Mouse (Mus musculus) left cerebral cortex, adult 2 months (tissue): Measurements from ENCODE around the gene Gmcl1. TPM values are rescaled to one million over a fixed set of nuclear protein-coding genes. Genes with fewer than 3 reads are reported as not detected.

Experiments
- DNase-seq, 2 experiments: peaks; one replicate each; pipeline ENCODE4 v3.0.0; 2021 to 2022; ENCODE audit warnings: low spot score in 2 of 2, mixed read lengths in 1 of 2; ENCODE audit errors: extremely low spot score in 1 of 2
- H3K27ac ChIP-seq: fragments of 200-600 bp; 2 replicates; pipeline ENCODE4 v1.8.1; 2022
- H3K4me3 ChIP-seq: fragments of 200-600 bp; 2 replicates; pipeline ENCODE4 v1.8.1; 2022
- CTCF ChIP-seq: fragments of 200-600 bp; IDR thresholded peaks from 2 replicates; pipeline ENCODE4 v1.8.1; 2022; ENCODE audit warnings: antibody characterized with exemption, mild to moderate bottlenecking, moderate library complexity
- intact Hi-C: fragments of 180-260 bp; cut with DNase I; formaldehyde crosslinking; loops from one replicate; pipeline ENCODE4 v1.15.1; 2025
- long read RNA-seq, 2 experiments: library from polyadenylated mRNA; stranded (forward); transcript quantifications; one replicate each; pipeline ENCODE4 v2.0.0; 2021; ENCODE audit warnings: borderline mapping rate in 2 of 2
- total RNA-seq, 2 experiments: library from RNA; stranded (reverse); gene quantifications; 2 replicates each; pipeline ENCODE4 v1.2.3; 2021

Gene Gmcl1
- total RNA-seq = 10 to 100 TPM; 34.4 to 36.2 TPM
- long read RNA-seq, experiment 1, transcript Gmcl1-201 (14 exons, 2,949 nt) = major isoform, 40 of 58 reads
- long read RNA-seq, experiment 1, partial matches to known transcripts = 2 of 58 reads
- long read RNA-seq, experiment 1, other reads (novel, unspliced or antisense) = 14 of 58 reads
- long read RNA-seq, experiment 2, transcript Gmcl1-201 (14 exons, 2,949 nt) = major isoform, 38 of 48 reads
- long read RNA-seq, experiment 2, partial matches to known transcripts = 3 of 48 reads
- long read RNA-seq, experiment 2, other reads (novel, unspliced or antisense) = 6 of 48 reads

GRCm38 (mm10) chr6:86733183-86733876 is at the start of gene Gmcl1:
TSS of gene Gmcl1 (minus strand) at chr6:86733383.
- H3K27ac ChIP-seq = peak within 1 kb of the TSS; percentile 94
- H3K4me3 ChIP-seq = peak within 1 kb of the TSS; percentile 95
- intact Hi-C loops = no loop called here
- no peak for TF ChIP-seq CTCF
- peak; percentile 93 to 95 for DNase-seq

GRCm38 (mm10) chr6:86782342-86782741 is 49.2 kb upstream of the Gmcl1 start:
- no peak overlapping the region for H3K27ac ChIP-seq
- TF ChIP-seq CTCF = no peak
- DNase-seq = no peak
- H3K4me3 ChIP-seq = no peak overlapping the region
- intact Hi-C loops = no loop called here

- intact Hi-C loops = no loop called here
- Histone ChIP-seq H3K4me3 (no peak overlapping the region), H3K27ac (no peak overlapping the region)
- no peak for TF ChIP-seq CTCF
- no peak for DNase-seq
Measured at GRCm38 (mm10) chr6:86781361-86781957, 48.3 kb upstream of the Gmcl1 start.

DNA sequence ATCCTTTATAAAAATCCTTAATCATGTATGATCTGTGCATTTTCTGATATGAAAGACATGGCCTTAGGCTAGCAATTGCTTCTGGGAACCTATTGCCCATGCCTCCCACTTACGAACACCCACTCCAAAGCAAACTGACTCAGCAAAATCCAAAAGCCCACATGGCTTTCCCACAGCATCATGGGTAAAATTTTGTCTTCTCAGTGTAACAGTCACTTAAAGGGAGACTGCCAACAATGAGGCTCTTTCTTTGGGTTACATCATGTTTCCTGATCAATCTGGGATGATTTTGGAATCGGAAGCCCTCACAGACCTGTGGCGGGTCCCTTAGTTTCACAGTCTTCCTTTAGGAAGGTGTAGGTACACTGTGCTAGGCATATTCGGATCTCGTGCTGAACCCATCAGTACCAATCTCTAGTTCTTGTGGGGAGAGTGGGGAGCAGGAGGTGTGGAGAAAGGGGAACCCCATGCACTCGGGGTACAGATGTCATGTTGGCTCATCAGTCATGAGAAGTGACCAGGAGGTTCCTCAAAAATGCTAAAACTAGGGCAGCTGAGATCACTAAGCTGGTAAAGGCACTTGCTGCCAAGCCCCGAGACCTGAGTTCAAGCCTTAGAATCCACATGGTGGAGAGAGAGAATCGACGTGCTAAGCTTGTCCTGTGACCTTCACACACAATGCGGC is 45.9 kb upstream of the Gmcl1 start:
- no peak overlapping the region for H3K4me3 ChIP-seq
- no peak for TF ChIP-seq CTCF
- H3K27ac ChIP-seq = no peak overlapping the region
- DNase-seq = no peak
- intact Hi-C loops = no loop called here

DNA sequence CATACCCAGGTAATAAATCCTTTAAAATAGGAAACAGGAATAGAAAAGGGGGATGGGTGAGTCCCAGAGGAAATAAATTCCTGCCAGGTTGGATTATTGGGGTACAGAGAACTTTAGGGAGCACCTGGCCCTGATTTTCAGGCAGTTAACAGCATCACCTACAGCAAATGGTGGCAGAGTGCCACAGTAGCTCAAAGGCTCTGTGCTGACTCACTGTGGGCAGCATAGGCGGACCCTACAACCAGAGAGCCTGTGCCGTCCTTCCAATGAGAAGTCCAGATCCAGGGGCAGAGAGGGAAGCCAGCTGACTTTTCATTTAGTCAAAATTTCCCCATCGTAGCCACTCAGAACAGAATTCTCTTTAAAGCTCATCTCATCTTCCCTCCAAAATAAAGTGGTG is 44.0 kb upstream of the Gmcl1 start:
- Histone ChIP-seq H3K4me3 (no peak overlapping the region), H3K27ac (peak overlapping the region; percentile 83)
- no peak for TF ChIP-seq CTCF
- no peak for DNase-seq
- intact Hi-C loops = no loop called here

DNA sequence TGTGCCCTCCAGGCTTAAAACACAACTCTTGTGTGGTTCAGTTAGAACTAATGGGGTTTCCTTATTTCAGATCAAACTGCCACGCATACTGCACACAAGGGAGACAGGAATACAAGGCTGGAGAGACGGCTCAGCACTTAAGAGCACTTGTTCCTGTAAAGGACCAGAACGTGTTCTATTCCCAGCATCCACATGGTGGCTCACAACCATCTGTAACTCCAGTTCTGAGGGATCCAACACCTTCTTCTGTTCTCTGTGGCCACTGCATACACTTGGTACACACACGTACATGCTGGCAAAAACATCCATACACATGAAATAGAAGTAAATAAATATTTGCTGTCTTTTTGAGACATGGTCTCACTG is 43.5 kb upstream of the Gmcl1 start:
- intact Hi-C loops = no loop called here
- no peak; the same call in 1 of the 2 replicates for TF ChIP-seq CTCF
- peak overlapping the region; percentile 83 for H3K27ac ChIP-seq
- no peak overlapping the region for H3K4me3 ChIP-seq
- no peak for DNase-seq

GRCm38 (mm10) chr6:86776001-86776705 is 43.0 kb upstream of the Gmcl1 start:
- intact Hi-C loops = no loop called here
- peak overlapping the region; percentile 83 for H3K27ac ChIP-seq
- TF ChIP-seq CTCF = no peak
- no peak overlapping the region for H3K4me3 ChIP-seq
- DNase-seq = peak in 1 of 2 experiments; percentile 26

DNA sequence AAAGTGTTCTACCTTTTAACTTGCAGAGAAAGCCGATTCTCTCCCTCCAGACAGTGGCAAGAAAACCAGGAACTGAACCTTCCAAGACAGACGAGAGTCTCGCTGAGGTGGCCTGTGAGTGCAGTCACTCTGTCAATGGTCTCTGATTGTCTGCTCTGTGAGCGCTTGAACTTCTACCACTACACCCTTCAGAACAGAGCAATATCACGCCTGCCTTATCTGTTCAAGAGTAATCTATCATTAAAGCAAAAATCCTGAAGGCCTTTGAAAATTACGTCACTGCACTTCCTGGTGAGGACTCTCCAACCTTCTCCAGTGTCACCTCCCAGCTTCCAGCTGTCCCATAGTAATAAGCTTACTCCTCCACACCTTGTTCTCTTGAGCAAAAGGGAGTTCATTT is 41.8 kb upstream of the Gmcl1 start:
- Histone ChIP-seq H3K4me3 (no peak overlapping the region), H3K27ac (no peak overlapping the region)
- no peak for TF ChIP-seq CTCF
- DNase-seq = no peak
- intact Hi-C loops = no loop called here

DNA sequence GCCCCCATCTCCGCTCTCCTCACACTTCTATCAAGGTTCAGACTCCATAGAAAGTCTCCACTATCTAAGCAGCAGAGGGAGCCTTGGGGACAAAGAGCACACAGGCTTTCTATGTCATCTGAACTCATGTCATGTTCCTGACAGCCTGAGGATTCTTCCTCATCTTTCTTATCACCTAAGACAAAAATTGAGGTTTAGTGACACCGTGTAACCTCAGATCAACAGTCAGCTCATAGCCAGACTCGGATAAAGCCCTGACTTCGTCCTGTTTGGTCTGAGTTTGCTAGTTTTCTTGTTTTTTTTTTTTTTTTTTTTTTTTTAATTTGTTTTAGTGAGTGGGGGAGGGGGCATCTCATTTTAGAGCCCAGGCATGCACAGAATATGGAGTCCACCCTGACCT is 40.6 kb upstream of the Gmcl1 start:
- H3K27ac ChIP-seq = no peak overlapping the region
- DNase-seq = no peak
- no peak; the same call in 1 of the 2 replicates for TF ChIP-seq CTCF
- intact Hi-C loops = no loop called here
- no peak overlapping the region for H3K4me3 ChIP-seq

DNA sequence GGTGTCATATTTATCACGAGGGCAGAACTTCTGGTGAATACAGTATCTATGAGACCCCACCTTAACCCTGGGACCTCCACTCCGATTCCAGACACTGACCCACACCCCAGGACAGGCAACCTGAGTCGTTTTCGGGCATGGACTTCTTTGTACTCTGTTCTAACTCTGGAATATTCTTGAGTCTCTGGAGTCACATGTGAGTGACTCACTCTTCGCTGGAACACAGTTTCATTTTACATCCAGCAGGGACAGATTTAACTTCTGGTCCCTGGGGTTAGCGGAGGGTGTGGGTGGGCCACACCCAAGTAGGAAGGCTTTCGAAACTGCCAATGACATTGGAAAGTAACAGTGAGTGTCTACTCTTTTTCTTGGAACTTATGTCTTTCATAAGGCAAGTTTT is 39.4 kb upstream of the Gmcl1 start:
- Histone ChIP-seq H3K4me3 (no peak overlapping the region), H3K27ac (peak overlapping the region; percentile 57)
- TF ChIP-seq CTCF = no peak; the same call in 1 of the 2 replicates
- intact Hi-C loops = no loop called here
- DNase-seq = no peak

DNA sequence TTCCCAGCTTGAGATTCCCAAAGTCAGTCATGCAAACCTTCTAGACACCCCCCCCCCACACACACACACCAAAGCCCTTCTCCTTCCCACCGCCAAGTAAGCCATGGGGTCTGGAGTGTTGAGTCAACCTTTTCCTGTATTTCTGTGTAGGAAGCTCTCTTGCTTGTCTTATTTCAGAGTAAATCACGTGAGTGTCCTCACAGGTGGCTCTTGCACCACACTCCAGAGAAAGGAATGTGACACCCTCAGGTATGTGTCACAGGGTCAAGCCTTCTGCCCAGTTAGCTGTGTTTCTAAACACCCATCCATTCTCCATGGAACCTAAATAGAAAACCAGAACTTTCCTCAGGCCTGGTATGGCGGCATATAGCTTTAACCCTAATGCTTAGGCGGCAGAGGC is 35.8 kb upstream of the Gmcl1 start:
- H3K27ac ChIP-seq = no peak overlapping the region
- TF ChIP-seq CTCF = no peak
- DNase-seq = no peak
- H3K4me3 ChIP-seq = no peak overlapping the region
- intact Hi-C loops = no loop called here
